Mouse (Mus musculus): ENCODE measurements around the gene Arhgap10.

Arhgap10 gene

DNA sequence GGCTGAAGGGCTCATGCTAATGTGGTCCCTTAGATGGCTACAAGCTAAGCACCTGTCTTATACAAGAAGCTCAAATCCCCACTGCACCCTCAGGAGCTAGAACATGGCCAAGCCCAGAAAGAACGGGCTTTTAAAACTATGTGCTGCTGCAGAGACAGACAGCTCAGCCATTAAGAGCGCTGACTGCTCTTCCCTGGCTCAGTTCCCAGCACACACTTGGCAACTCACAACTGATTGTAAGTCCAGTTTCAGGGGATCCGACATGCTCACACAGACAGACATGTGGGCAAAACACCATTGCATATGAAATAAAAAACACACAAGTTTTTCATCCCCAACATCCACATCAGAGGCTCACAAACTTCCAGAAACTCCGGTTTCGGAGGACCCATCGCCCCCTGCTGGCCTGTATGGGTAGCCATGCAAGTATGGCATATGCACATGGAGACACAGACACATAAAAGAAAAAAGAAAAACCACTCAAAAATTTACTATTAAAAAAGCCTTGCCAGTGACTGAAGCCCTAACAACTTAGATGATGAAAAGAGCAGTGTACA is 77.4 kb downstream of the Arhgap10 start:
- peak; percentile 53 for DNase-seq

DNA sequence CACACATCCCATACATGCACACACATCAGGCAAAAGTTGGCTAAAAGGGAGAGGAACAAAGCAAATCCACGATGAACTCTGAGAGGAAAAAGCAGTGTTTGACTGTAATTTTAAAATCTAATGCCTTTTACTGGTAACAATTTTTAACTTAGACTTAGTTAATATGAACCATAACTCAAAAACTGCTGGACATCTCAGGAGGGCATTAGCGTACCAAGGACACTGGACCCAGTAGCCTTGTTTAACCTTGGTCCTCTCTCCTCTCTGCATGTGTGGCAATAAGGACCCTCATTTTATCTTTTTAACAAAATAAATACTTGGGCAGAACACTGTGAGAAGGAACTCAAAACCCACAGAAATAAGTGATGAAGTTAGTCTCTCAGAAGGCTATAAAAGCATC is 78.1 kb downstream of the Arhgap10 start:
- peak; percentile 64 for DNase-seq

DNA sequence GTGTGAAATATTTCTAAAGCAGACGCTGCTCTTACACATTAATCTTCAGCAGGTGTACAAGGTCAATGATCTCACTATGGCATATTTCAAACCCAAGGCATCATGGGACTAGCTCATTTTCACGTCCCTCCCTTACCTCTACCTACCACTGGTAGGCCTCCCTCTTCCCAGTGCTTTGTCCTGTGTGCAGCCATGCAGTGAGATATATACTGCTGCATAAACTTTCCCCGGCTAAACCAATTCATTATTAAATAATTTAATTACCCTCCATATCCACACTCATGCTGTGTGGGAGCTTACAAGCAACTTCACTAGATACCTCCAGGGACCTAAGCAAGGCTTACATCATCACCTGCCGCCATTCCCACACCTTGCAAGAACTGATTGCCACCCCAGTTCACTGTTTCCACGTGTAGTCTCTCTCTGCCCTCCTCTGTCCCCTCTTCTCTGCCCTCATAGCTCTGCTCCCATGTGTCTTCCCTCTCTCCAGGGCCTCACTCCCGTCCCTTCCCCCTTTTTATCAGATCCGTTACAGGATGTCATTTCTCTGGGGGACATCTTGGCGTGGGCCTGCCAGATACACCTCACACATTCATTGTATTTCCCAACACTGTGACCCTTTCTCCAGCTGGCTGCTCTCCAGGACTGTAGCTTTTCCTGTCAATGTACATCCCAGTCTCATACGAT is 79.8 kb downstream of the Arhgap10 start:
- no peak for DNase-seq

GRCm38 (mm10) chr8:77436013-77436990 is 81.5 kb downstream of the Arhgap10 start:
- peak; percentile 70 for DNase-seq

DNA sequence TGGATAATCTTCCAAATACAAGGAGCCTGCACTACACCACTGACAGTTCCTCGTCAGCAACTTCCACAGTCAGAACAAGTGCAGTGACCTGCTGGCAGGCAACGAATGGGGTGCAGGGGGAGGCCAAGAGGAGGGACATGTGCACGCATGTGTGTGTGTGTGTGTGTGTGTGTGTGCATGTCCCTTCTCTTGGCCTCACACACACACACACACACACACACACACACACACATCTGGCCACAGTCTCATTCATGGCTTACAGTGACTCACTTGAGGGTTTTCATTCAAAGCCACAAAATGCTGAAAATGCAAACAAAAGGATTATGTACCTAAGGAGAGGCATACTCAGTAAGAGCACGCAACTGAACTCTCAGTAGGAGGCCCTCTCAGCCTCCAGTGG is 84.5 kb downstream of the Arhgap10 start:
- DNase-seq, result no peak

GRCm38 (mm10) chr8:77432726-77433125 is 85.0 kb downstream of the Arhgap10 start:
- DNase-seq, result no peak

- DNase-seq, result no peak
Observed at GRCm38 (mm10) chr8:77428420-77428819, 89.3 kb downstream of the Arhgap10 start.

- no peak for DNase-seq
Observed at GRCm38 (mm10) chr8:77428015-77428414, 89.7 kb downstream of the Arhgap10 start.

DNA sequence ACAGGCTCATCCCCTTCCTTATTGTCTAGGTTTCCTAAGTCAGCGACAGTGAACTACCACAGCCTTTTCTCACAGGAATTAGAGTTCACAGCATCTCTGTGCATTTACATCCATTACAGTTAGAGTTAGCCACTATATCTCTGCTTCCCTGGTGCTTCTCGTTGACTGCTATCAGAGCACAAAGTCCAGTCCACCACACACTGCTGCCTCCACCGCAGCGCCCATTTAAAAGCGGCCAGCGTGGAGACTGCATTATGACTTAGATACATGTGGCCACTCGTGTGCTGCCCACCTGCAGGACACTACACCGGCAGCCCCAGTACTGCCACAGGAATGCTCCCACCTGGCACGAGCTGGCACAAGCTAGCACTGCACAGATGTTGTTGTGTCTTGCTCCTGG is 90.3 kb downstream of the Arhgap10 start:
- DNase-seq, result no peak

DNA sequence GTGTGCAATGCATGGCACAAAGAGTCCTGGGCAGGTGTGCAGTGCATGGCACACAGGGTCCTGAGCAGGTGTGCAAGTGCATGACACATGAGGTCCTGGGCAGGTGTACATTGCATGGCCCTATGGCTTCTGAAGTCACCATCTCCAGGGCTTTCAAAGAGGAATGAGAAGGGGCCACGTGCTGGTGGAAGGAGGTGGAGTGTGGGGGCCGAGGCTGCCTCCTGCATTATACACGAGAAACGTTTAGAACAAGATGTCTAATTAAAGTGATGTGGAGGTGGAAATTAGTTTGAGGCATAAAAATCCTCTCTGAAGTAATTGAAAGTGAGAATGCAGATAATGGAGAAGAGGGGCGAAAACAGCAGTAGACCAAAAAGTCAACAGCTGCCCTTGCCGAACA is 93.9 kb downstream of the Arhgap10 start:
- no peak for DNase-seq

DNA sequence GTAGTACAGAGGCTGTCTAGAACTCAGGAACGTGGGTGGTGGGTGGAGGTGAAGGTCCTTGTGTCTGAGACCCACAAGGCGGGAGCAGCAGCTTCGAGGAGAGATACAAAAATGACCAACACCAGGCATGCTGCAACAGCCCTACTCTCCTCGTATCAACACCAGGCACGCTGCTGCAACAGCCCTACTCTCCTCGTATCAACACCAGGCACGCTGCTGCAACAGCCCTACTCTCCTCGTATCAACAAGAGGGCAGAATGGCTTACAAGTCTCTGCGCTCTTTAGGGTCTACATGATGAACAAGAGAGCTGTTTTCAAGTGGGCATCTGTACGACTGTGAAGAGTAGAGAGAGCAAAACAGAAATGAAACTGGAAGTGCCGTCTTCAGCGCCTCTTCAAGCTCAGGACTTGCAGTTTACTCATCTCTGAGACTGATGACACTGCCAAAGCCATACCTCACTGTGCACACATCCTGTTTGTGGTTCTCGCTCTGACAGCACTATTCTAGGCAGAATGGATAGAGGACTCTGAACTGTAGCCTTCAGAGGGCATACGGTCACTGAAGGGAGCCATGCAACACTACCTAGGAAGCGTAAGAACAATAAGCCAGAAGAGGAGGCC is 95.0 kb downstream of the Arhgap10 start:
- no peak for DNase-seq

- peak; percentile 70 for DNase-seq
Observed at GRCm38 (mm10) chr8:77421596-77421995, 96.2 kb downstream of the Arhgap10 start.

DNA sequence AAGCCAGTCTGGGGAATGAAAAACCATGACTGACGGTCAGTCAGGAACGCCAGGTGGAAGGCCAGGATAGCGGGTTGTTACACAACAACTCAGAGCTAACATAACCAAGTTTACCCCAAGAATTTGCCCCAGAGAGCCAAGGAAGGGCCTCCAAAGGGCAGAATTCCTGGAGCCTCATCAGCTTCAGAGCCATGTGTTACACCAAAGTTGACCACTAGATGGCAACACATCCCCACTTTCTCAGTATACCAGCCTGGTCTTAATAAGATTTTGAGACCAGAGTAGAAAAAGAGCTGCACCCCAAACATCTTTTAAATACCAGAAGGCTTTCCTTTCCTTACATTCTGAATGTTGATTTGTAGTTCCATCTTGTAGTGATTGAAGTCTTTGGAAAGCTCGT is 98.0 kb downstream of the Arhgap10 start:
- peak; percentile 87 for DNase-seq

GRCm38 (mm10) chr8:77416738-77417137 is 101.0 kb downstream of the Arhgap10 start:
- no peak for DNase-seq

GRCm38 (mm10) chr8:77416034-77416433 is 101.7 kb downstream of the Arhgap10 start:
- no peak for DNase-seq

DNA sequence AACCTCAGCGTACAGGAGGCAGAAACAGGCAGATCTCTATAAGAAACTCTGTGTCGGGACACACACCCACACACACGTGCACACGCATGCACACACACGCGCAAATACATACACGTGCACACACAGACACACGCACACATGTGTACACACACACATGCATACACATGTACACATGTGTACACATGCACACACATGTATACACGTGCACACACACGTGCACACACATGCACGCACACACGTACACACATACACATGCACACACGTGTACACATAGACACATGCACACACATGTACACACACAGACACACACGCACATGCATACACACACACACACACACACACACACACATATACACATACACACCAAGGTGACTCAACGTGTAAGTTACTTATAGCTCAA is 106.5 kb downstream of the Arhgap10 start:
- DNase-seq, result no peak

GRCm38 (mm10) chr8:77410394-77410793 is 107.4 kb downstream of the Arhgap10 start:
- DNase-seq, result no peak

DNA sequence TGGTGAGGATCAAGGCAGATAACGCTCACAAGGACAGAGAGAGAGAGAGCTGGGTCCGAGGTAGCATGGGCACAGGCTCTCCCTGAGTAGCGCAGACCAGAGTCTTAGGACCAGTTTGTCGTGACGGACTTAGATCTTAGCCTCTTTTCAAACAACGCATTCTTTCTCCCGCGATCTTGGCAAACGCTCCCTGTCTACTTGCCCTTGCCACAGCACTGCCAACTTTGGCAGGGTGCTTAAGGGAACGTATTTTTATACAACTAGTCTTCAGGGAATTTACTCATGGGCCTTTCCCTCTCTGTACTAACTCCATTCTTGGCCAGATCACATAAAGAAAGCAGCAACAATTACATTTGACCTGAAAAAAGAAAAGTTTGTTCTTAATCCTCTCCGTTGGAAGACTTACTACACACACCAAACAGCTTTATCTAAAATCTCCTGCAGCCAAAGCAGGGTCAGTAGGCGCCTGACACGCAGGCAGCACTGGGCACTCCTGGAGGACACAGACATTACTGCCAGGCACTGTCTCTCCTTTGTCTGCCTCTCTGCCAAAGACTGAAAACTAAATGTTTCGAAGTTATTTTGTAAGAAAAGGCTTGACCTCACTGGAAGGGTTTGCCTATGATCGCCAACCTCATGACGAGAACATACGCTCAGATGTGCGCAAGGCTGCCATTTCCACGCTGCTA is 109.1 kb downstream of the Arhgap10 start:
- no peak for DNase-seq

DNA sequence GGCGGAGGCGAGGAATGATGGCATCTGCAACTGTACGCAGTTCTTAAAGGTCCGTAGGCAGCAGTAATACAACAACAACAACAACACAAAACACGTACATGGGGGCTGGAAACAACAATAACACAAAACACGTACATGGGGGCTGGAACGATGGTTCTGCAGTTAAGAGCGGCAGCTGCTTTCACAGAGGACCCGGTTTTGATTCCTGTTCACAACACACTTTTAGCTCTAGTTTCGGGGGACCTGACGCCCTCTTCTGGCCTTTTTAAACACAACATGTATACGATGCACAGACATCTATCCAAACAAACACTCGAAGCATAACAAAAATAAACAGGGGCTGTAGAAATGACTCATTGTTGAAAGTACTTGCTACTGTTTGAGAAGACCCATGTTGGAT is 110.9 kb downstream of the Arhgap10 start:
- DNase-seq, result no peak

- DNase-seq, result no peak
Observed at GRCm38 (mm10) chr8:77406444-77406843, 111.3 kb downstream of the Arhgap10 start.

- DNase-seq, result no peak
Observed at GRCm38 (mm10) chr8:77404017-77404416, 113.7 kb downstream of the Arhgap10 start.

DNA sequence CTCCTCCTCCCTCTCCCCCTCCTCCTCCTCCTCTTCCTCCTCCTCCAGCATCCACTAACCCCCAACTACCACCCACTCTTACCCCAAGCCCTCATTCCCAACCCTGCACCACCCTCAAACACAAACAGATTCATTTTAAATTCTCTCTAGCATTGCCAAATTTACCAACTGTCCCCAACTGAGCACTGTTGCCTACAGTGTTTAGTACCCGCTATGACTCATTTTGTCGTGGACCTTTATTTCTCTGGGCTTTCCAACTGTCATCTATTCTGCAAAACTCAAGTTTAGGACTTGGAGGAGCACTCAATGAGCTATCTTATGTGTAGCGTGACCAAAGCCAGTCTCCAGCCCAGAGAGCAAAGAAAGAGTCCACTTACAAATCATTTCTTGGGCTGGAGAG is 115.8 kb downstream of the Arhgap10 start:
- no peak for DNase-seq

- no peak for DNase-seq
Observed at GRCm38 (mm10) chr8:77401140-77401539, 116.6 kb downstream of the Arhgap10 start.
